Mouse (Mus musculus) neural tube, embryonic 15.5 days (tissue): ENCODE data around the gene Nrtn. TPM values are rescaled to one million over a fixed set of nuclear protein-coding genes. Genes with fewer than 3 reads are reported as not detected.
A peak's percentile ranks its signal among the peaks of the same experiment; 100 is the strongest.

Source experiments
- ATAC-seq: fragments of 200-750 bp; cut with Nextera tagmentation; 2 replicates; pipeline ENCODE4 v1.8.0; 2017; ENCODE audit warnings: mild to moderate bottlenecking, moderate TSS enrichment, moderate library complexity; ENCODE audit not compliant: low FRiP score
- H3K27ac ChIP-seq: fragments of 300-500 bp; sonication (generic); replicated peaks from 2 replicates; pipeline ENCODE4 v1.5.1; 2015; ENCODE audit warnings: mild to moderate bottlenecking, inconsistent platforms
- H3K27me3 ChIP-seq: fragments of 300-500 bp; sonication (generic); replicated peaks from 2 replicates; pipeline ENCODE4 v1.6.1; 2015; ENCODE audit warnings: inconsistent platforms
- H3K36me3 ChIP-seq: fragments of 300-500 bp; sonication (generic); 2 replicates; pipeline ENCODE4 v1.6.1; 2015; ENCODE audit warnings: inconsistent platforms
- H3K4me1 ChIP-seq: fragments of 300-500 bp; sonication (generic); 2 replicates; pipeline ENCODE4 v1.6.1; 2015; ENCODE audit warnings: inconsistent platforms
- H3K4me2 ChIP-seq: fragments of 300-500 bp; sonication (generic); 2 replicates; pipeline ENCODE4 v1.6.1; 2015; ENCODE audit warnings: inconsistent platforms, mild to moderate bottlenecking, moderate library complexity
- H3K4me3 ChIP-seq: fragments of 300-500 bp; sonication (generic); replicated peaks from 2 replicates; pipeline ENCODE4 v1.5.1; 2015; ENCODE audit warnings: mild to moderate bottlenecking, inconsistent platforms
- H3K9ac ChIP-seq: fragments of 300-500 bp; sonication (generic); replicated peaks from 2 replicates; pipeline ENCODE4 v1.6.1; 2015; ENCODE audit warnings: mild to moderate bottlenecking, inconsistent platforms
- H3K9me3 ChIP-seq: fragments of 300-500 bp; sonication (generic); replicated peaks from 2 replicates; pipeline ENCODE4 v1.6.1; 2016; ENCODE audit warnings: inconsistent platforms
- WGBS: fragments of 180-500 bp; shearing (Covaris S2); methylation state at CpG from one replicate; pipeline ENCODE4 v1.1.7; 2015; ENCODE audit warnings: mixed read lengths; 5-methylcytosine and 5-hydroxymethylcytosine counted together
- polyA plus RNA-seq: library from polyadenylated mRNA; unstranded; fragments of >200 nt; fragmentation: Nextera tagmentation; extraction: Ambion mirVana; gene quantifications from 2 replicates; pipeline ENCODE4 v1.2.1, GENCODE M21; 2015

Gene Nrtn
- polyA plus RNA-seq, 1 experiment from 2014 or later, result 2.7 TPM

GRCm38 (mm10) chr17:56777568-56777967 is 20.2 kb upstream of the Nrtn start:
- Histone ChIP-seq H3K4me2 (no peak overlapping the region), H3K36me3 (peaks cover 8% of the 10 kb centered on the region; the same call in 1 of the 2 replicates), H3K27ac (no peak overlapping the region), H3K9ac (no peak overlapping the region), H3K27me3 (no peaks in the 10 kb centered on the region), H3K4me1 (no peaks in the 10 kb centered on the region), H3K9me3 (no peaks in the 10 kb centered on the region), H3K4me3 (no peak overlapping the region)
- no peak for ATAC-seq
- 94% methylated on average over 11 of the region's 11 CpGs for WGBS

- no peak for ATAC-seq
- Histone ChIP-seq H3K9me3 (no peaks in the 10 kb centered on the region), H3K27me3 (no peaks in the 10 kb centered on the region), H3K9ac (no peak within 1 kb of the TSS), H3K36me3 (peaks cover 39% of the 10 kb centered on the region), H3K27ac (no peak within 1 kb of the TSS), H3K4me1 (peaks cover 7% of the 10 kb centered on the region), H3K4me3 (no peak within 1 kb of the TSS), H3K4me2 (no peak within 1 kb of the TSS)
- 92% methylated on average over 5 of the region's 5 CpGs for WGBS
Measured at GRCm38 (mm10) chr17:56769950-56770349, 12.6 kb upstream of the Nrtn start, which contains the start of gene Prr22. TSS of gene Prr22 (plus strand) at chr17:56770250.

- H3K4me2 ChIP-seq, result no peak overlapping the region
- H3K4me1 ChIP-seq, result peaks cover 12% of the 10 kb centered on the region
- H3K27me3 ChIP-seq, result no peaks in the 10 kb centered on the region
- no peak for ATAC-seq
- H3K27ac ChIP-seq, result no peak overlapping the region
- H3K9ac ChIP-seq, result no peak overlapping the region
- WGBS, result 97% methylated on average over 11 of the region's 11 CpGs
- peaks cover 39% of the 10 kb centered on the region for H3K36me3 ChIP-seq
- no peaks in the 10 kb centered on the region for H3K9me3 ChIP-seq
- no peak overlapping the region for H3K4me3 ChIP-seq
Measured at GRCm38 (mm10) chr17:56768941-56769340, 11.6 kb upstream of the Nrtn start.

GRCm38 (mm10) chr17:56767531-56768135 is 10.3 kb upstream of the Nrtn start:
- H3K9me3 ChIP-seq, result no peaks in the 10 kb centered on the region
- H3K36me3 ChIP-seq, result peaks cover 39% of the 10 kb centered on the region
- no peak overlapping the region for H3K4me2 ChIP-seq
- H3K27ac ChIP-seq, result no peak overlapping the region
- 94% methylated on average over 29 of the region's 29 CpGs for WGBS
- H3K9ac ChIP-seq, result no peak overlapping the region
- no peak for ATAC-seq
- no peak overlapping the region for H3K4me3 ChIP-seq
- H3K27me3 ChIP-seq, result no peaks in the 10 kb centered on the region
- H3K4me1 ChIP-seq, result peaks cover 23% of the 10 kb centered on the region

- Histone ChIP-seq H3K27me3 (no peaks in the 10 kb centered on the region), H3K9me3 (no peaks in the 10 kb centered on the region), H3K4me2 (no peak overlapping the region), H3K4me3 (no peak overlapping the region), H3K9ac (no peak overlapping the region), H3K27ac (no peak overlapping the region), H3K4me1 (peaks cover 31% of the 10 kb centered on the region), H3K36me3 (peaks cover 39% of the 10 kb centered on the region)
- WGBS, result 94% methylated on average over 27 of the region's 27 CpGs
- no peak for ATAC-seq
Measured at GRCm38 (mm10) chr17:56766631-56767405, 9.5 kb upstream of the Nrtn start.

- Histone ChIP-seq H3K4me1 (peaks cover 36% of the 10 kb centered on the region), H3K27ac (peak overlapping the region; percentile 98), H3K27me3 (0 out of 2 replicates have a peak, but pooled peaks cover 5% of the 10 kb centered on the region), H3K9ac (peak overlapping the region; percentile 81), H3K9me3 (no peaks in the 10 kb centered on the region), H3K4me2 (peak overlapping the region; percentile 84), H3K4me3 (peak overlapping the region; percentile 84), H3K36me3 (peaks cover 38% of the 10 kb centered on the region)
- WGBS, result 56% methylated on average over 12 of the region's 12 CpGs
- peak; percentile 6 for ATAC-seq
Measured at GRCm38 (mm10) chr17:56765431-56765830, 8.1 kb upstream of the Nrtn start.

- Histone ChIP-seq H3K27me3 (peaks cover 12% of the 10 kb centered on the region; the same call in 1 of the 2 replicates), H3K4me2 (peak within 1 kb of the TSS; percentile 84), H3K9ac (peak within 1 kb of the TSS; percentile 81), H3K4me3 (peak within 1 kb of the TSS; percentile 84), H3K9me3 (no peaks in the 10 kb centered on the region), H3K4me1 (peaks cover 36% of the 10 kb centered on the region), H3K27ac (peak within 1 kb of the TSS; percentile 98), H3K36me3 (peaks cover 33% of the 10 kb centered on the region)
- WGBS, result 2% methylated on average over 57 of the region's 58 CpGs
- peak; percentile 86 for ATAC-seq
Measured at GRCm38 (mm10) chr17:56764474-56765354, 7.4 kb upstream of the Nrtn start, which contains the start of gene Dus3l. TSS of gene Dus3l (plus strand) at chr17:56764757.

GRCm38 (mm10) chr17:56763741-56764250 is 6.5 kb upstream of the Nrtn start:
- H3K9ac ChIP-seq, result peak overlapping the region; percentile 50
- H3K27me3 ChIP-seq, result peaks cover 21% of the 10 kb centered on the region
- WGBS, result 83% methylated on average over 8 of the region's 8 CpGs

GRCm38 (mm10) chr17:56762769-56763731 is 5.7 kb upstream of the Nrtn start:
- H3K9me3 ChIP-seq, result no peaks in the 10 kb centered on the region
- 49% methylated on average over 27 of the region's 27 CpGs for WGBS
- peaks cover 16% of the 10 kb centered on the region for H3K36me3 ChIP-seq
- peak overlapping the region; percentile 74 for H3K9ac ChIP-seq
- H3K27me3 ChIP-seq, result peaks cover 25% of the 10 kb centered on the region
- H3K4me2 ChIP-seq, result peak overlapping the region; percentile 87
- no peak for ATAC-seq
- H3K4me3 ChIP-seq, result no peak overlapping the region
- peak overlapping the region; percentile 94 for H3K27ac ChIP-seq
- H3K4me1 ChIP-seq, result peaks cover 38% of the 10 kb centered on the region

More at GRCm38 (mm10) chr17:56763741-56764250, 6.5 kb upstream of the Nrtn start:
- H3K4me2 ChIP-seq, result peak overlapping the region; percentile 84
- peaks cover 24% of the 10 kb centered on the region for H3K36me3 ChIP-seq
- peak overlapping the region; percentile 84 for H3K4me3 ChIP-seq
- H3K9me3 ChIP-seq, result no peaks in the 10 kb centered on the region
- peak overlapping the region; percentile 98; the same call in 1 of the 2 replicates for H3K27ac ChIP-seq
- peaks cover 36% of the 10 kb centered on the region for H3K4me1 ChIP-seq
- no peak for ATAC-seq

GRCm38 (mm10) chr17:56761991-56762410 is 4.7 kb upstream of the Nrtn start:
- peak; percentile 46 for ATAC-seq
- Histone ChIP-seq H3K27ac (peak overlapping the region; percentile 94), H3K4me1 (peaks cover 48% of the 10 kb centered on the region), H3K4me2 (peak overlapping the region; percentile 87), H3K4me3 (peak overlapping the region; percentile 52), H3K9ac (peak overlapping the region; percentile 74), H3K36me3 (peaks cover 6% of the 10 kb centered on the region), H3K9me3 (no peaks in the 10 kb centered on the region), H3K27me3 (peaks cover 35% of the 10 kb centered on the region)
- under 1% methylated on average over 23 of the region's 28 CpGs for WGBS
